Mouse (Mus musculus) liver, postnatal 0 days (tissue): ENCODE measurements around the gene Iqcn.

Experiments used
- CTCF ChIP-seq: sonication (generic); IDR thresholded peaks from 2 replicates; pipeline ENCODE4 v1.5.1; 2016; ENCODE audit warnings: antibody characterized with exemption, low read depth
- EP300 ChIP-seq: IDR thresholded peaks from 2 replicates; pipeline ENCODE4 v1.6.1; 2016; ENCODE audit warnings: antibody characterized with exemption, low read depth, mild to moderate bottlenecking

- no peak for TF ChIP-seq CTCF
- TF ChIP-seq EP300 = no peak
Measured at GRCm38 (mm10) chr8:70766571-70767440, 63.5 kb downstream of the Iqcn start.
